Mouse (Mus musculus) spleen, adult 10 weeks (tissue): ENCODE results near the gene Ift52. TPM values are rescaled to one million over a fixed set of nuclear protein-coding genes. Genes with fewer than 3 reads are reported as not detected.

Experiments
- polyA plus RNA-seq: library from polyadenylated mRNA; stranded (reverse); fragments of 350-450 nt; fragmentation: Illumina TruSeq; extraction: RNeasy Lipid Tissue Mini Kit (QIAGEN cat#74804); gene quantifications from one replicate; pipeline ENCODE4 v1.2.3, GENCODE M21; 2015; ENCODE audit warnings: low replicate concordance; ENCODE audit not compliant: insufficient read depth

Gene Ift52
- 61.3 TPM for polyA plus RNA-seq

DNA sequence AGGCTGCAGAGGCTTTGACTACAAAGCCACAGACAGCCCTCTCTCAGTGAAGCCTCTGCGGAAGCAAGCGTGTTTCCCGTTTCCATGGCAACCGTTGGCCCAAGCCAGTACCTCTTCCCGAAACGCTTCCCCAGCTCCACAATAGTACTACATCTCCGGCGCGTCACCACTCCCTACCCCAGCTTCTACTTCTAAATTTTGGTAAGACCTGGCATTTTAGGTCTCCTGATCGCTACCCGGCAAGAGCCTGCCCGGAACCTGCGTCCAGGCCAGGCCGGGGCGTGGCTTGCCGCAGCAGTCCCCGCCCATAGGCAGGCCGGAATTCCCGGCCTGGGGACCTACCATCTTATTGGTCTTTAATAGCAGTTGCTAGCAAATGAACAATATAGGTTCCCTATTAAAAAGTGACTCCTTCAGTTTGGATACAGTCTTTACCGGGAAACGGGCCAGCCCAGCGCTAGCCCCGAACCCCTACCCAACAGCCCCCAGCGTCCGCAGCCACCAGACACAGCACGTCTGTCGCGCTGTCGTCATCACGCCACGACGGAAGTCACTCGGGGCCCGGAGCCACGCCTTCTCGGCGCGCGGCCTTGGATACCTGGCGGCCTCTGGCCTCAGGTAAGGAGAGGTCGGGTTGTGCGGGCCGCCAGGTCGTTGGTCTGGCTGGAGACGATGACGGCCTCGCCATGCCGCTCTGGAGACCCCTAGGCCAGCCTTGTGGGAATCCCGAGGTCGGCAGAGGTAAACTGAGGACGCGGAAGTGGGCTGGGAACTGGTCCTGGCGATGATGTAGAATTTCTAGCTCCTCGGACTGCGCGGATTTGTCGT is at the start of gene Ift52:
Ift52 (plus strand) TSS at position 439 of the 828 bp plus-strand sequence.

DNA sequence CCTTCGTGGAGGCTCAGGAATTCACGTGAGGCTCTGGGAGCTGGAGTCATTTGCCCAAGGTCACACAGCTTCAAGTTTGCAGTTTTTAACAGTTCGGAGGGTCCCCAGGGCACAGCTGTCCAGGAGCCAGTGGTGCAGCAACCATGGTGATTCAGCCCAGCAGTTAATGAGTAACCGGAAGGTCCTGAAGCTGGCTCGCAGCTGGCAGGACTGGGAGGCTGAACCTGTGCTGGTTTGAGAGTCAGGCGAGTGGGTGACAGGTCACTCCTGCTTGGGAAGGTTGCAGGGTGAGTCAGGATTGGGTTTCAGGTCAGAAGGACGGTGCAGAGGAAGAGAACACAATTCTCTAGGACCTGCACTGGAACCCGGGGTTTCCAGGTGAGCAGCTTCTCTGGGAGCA is 29.9 kb upstream of the Ift52 start, which contains the start of gene Sgk2:
Sgk2 (plus strand) TSS at position 113 of the 400 bp plus-strand sequence.

DNA sequence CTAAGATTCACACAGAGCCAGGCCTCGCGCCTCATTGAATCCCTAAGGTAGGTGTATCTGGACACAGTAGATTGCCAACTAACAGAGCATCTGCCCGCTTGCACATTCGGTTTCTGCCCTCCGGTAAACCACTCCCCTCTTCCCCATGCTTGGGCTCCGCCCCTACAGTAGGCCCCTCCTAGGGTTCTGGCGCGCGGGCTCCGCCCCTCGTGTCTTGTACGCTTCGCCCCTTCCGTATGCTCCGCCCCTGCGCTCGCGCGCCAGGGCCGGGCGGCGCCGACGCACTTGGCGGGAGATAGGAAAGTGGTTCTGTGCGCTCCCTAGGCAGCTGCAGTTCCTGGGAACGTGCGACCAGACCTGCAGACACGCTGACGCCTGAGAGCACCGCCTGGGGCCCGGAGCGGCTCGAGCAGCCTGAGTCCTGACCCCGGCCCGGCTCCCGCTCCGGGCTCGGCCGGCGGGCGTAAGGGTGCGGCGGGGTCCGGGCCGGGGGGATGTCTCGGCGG is 37.2 kb downstream of the Ift52 start, which contains the start of gene Mybl2:
Mybl2 (plus strand) TSS at position 353 of the 506 bp plus-strand sequence.

DNA sequence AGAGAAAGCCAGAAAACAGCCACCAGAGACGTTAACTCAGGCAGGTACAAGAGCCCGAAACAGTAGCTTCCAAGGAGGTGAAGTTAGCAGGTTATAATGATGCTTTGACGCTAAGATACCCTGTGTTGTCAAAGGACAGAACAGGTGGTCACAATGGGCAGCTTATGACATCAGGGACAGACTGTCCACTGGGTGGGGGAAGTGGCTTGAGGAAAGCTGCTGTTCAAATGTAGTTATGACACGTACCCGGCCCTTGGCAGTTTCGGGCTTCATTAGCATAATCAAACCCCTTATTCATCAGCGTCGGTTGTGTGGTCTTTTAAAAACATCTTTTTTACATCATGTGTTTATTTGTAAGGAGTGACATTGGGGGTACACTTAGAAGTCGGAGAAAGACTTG is 70.6 kb downstream of the Ift52 start, which contains the start of gene Gtsf1l:
Gtsf1l (minus strand) TSS at position 128 of the 400 bp plus-strand sequence.

Other genes starting within 250 kb of the Ift52 start
- 376 TPM for gene Srsf6, start 85.8 kb upstream of the Ift52 start, polyA plus RNA-seq
- gene L3mbtl1, start 73.9 kb upstream of the Ift52 start, polyA plus RNA-seq = 0.17 TPM
- gene Sgk2, start 30.0 kb upstream of the Ift52 start, polyA plus RNA-seq = not detected
- gene Mybl2, start 37.3 kb downstream of the Ift52 start, polyA plus RNA-seq = 6.1 TPM
- gene Gtsf1l, start 70.5 kb downstream of the Ift52 start, polyA plus RNA-seq = not detected
- 3.4 TPM for gene Tox2, start 185.8 kb downstream of the Ift52 start, polyA plus RNA-seq